In the genomic region with DNA sequence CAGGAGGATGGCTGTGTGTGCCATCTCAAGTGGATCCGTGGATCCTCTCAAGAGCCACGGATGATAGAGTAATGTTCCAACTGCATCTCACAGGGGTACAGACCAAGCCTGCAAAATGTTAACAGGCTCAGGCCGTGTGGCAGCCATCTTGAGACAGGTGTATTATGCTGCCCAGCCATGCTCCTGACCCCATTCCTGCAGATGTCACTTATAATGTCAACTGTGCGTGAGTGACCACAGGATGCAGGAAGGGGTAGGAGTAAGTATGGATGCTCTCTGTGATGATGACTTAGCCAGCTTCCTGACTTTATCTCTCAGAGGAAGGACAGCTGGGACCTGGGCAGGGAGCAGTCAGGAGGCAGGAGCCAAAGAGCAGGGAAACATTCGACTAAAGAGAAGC, we compare ENCODE assay signal across 31 mouse cellular contexts.
"Had no signal": no experiment of that assay in that cellular context is flagged by ENCODE, and none has a peak within 500 bp of the region (broad histone marks: within the 10 kb centered on the region; RNA-seq: fewer than 3 reads in every experiment).

No protein-coding gene starts in this region.

- H3K27me3 ChIP-seq: limb, embryonic 12.5 days; limb, embryonic 13.5 days; limb, embryonic 15.5 days; liver, embryonic 12.5 days; liver, embryonic 13.5 days; liver, embryonic 15.5 days; lung, embryonic 15.5 days; midbrain, embryonic 12.5 days; midbrain, embryonic 13.5 days; midbrain, embryonic 15.5 days; neural tube, embryonic 12.5 days had no signal

- ATAC-seq: liver, embryonic 12.5 days; liver, postnatal 0 days; lung, postnatal 0 days; midbrain, embryonic 13.5 days; midbrain, embryonic 15.5 days; midbrain, embryonic 16.5 days had no signal

- H3K36me3 ChIP-seq: liver, embryonic 15.5 days; midbrain, embryonic 15.5 days had no signal

- H3K4me3 ChIP-seq: limb, embryonic 10.5 days; limb, embryonic 12.5 days; limb, embryonic 13.5 days; limb, embryonic 15.5 days; liver, embryonic 12.5 days; liver, embryonic 13.5 days; liver, embryonic 15.5 days; lung, embryonic 15.5 days; midbrain, embryonic 10.5 days; midbrain, embryonic 12.5 days; midbrain, embryonic 13.5 days; midbrain, embryonic 15.5 days; myocyte; neural tube, embryonic 12.5 days had no signal

- H3K27ac ChIP-seq: limb, embryonic 10.5 days; limb, embryonic 12.5 days; limb, embryonic 13.5 days; limb, embryonic 15.5 days; liver, embryonic 12.5 days; liver, embryonic 13.5 days; liver, embryonic 14.5 days; liver, embryonic 15.5 days; lung, embryonic 15.5 days; macrophage; midbrain, embryonic 12.5 days; midbrain, embryonic 13.5 days; midbrain, embryonic 15.5 days; neural tube, embryonic 12.5 days had no signal

- DNase-seq: left cerebral cortex, postnatal 4 days; liver; liver, embryonic 13.5 days; liver, postnatal 0 days; lung, adult 18-20 months; lung, adult 2 months; lung, embryonic 14.5 days; lung, postnatal 10 days; lung, postnatal 14 days; lung, postnatal 36 days; lung, postnatal 4 days; midbrain, embryonic 14.5 days had no signal

- H3K9ac ChIP-seq: limb, embryonic 12.5 days; limb, embryonic 13.5 days; limb, embryonic 15.5 days; liver, embryonic 12.5 days; liver, embryonic 13.5 days; liver, embryonic 14.5 days; liver, embryonic 15.5 days; liver, postnatal 0 days; lung, embryonic 14.5 days; lung, embryonic 15.5 days; midbrain, embryonic 12.5 days; midbrain, embryonic 13.5 days; midbrain, embryonic 15.5 days; neural tube, embryonic 12.5 days had no signal

- H3K9me3 ChIP-seq: limb, embryonic 10.5 days; limb, embryonic 15.5 days; liver, embryonic 12.5 days; liver, embryonic 13.5 days; liver, embryonic 15.5 days; lung, embryonic 15.5 days; midbrain, embryonic 15.5 days had no signal

- H3K4me2 ChIP-seq: limb, embryonic 12.5 days; limb, embryonic 13.5 days; limb, embryonic 15.5 days; liver, embryonic 11.5 days; liver, embryonic 12.5 days; liver, embryonic 13.5 days; liver, embryonic 15.5 days; lung, embryonic 14.5 days; lung, embryonic 15.5 days; midbrain, embryonic 11.5 days; midbrain, embryonic 12.5 days; midbrain, embryonic 13.5 days; midbrain, embryonic 15.5 days; neural tube, embryonic 12.5 days had no signal
